Mouse (Mus musculus): ENCODE results near the gene Cdkal1.

DNA sequence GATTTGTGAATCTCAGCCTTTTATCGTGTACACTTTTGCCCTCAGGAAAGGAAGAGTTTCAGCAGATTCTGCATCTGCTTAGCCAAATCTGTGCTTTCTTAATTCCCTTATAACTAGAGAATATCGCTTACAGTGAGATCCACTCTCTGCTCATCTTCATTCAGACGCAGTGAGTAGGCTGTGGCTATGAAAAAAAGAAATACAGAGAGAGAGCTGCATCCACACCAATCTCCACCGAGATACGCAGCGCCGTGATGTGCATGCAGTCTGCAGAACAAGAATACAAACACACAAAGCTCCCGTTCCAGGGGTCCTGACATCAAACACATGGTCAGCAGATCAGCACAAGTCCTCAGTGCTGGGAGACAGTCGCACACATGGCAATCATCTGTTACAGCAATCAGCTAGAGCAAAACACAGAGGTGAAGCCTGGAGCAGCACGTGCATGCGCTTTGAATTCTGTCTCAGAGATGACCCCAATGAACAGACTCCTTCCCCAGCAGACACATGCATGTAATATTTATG lies 199.6 kb downstream of the Cdkal1 start:
- TF ChIP-seq CTCF (IDR thresholded peaks at IDR 0.05; ENCODE audit: control insufficient read depth, insufficient read depth, insufficient read length) (no peak), MAX (IDR thresholded peaks at IDR 0.05) (no peak), USF1 (IDR thresholded peaks at IDR 0.05; ENCODE audit: low read depth) (no peak)
